Mouse (Mus musculus) G1E (cell line): Measurements from ENCODE around the gene Tpra1. TPM values are rescaled to one million over a fixed set of nuclear protein-coding genes. Genes with fewer than 3 reads are reported as not detected.

Experiments used
- ATAC-seq: 2 replicates; pipeline ENCODE4 v1.8.0; 2016; ENCODE audit warnings: mild to moderate bottlenecking; ENCODE audit not compliant: insufficient number of reproducible peaks, poor library complexity, low FRiP score, severe bottlenecking; ENCODE audit errors: extremely low read depth
- DNase-seq: peaks from one replicate; pipeline ENCODE4 v3.0.0; 2012; ENCODE audit warnings: low spot score
- H3K27me3 ChIP-seq: 2 replicates; pipeline ENCODE4 v1.6.1; 2012; ENCODE audit warnings: mild to moderate bottlenecking, low read length, inconsistent platforms; ENCODE audit not compliant: insufficient read depth
- H3K36me3 ChIP-seq: replicated peaks from 2 replicates; pipeline ENCODE3; 2012; ENCODE audit warnings: mild to moderate bottlenecking, inconsistent platforms
- H3K4me1 ChIP-seq: 2 replicates; pipeline ENCODE4 v1.6.1; 2012; ENCODE audit warnings: low read depth, low read length, inconsistent platforms, mixed read lengths; ENCODE audit not compliant: insufficient read depth
- H3K4me3 ChIP-seq: 2 replicates; pipeline ENCODE4 v1.5.1; 2012; ENCODE audit warnings: low read depth, mild to moderate bottlenecking, inconsistent platforms, low read length, moderate library complexity, mixed read lengths
- H3K9me3 ChIP-seq: replicated peaks from 2 replicates; pipeline ENCODE4 v1.6.1; 2012; ENCODE audit warnings: inconsistent platforms
- CTCF ChIP-seq: IDR thresholded peaks from 2 replicates; pipeline ENCODE4 v1.5.1; 2012; ENCODE audit warnings: low read depth, low read length, inconsistent platforms, mixed read lengths
- GATA1 ChIP-seq: IDR thresholded peaks from 2 replicates; pipeline ENCODE4 v1.6.1; 2012; ENCODE audit warnings: borderline replicate concordance, low read length, inconsistent platforms, mixed read lengths
- GATA2 ChIP-seq: IDR thresholded peaks from 2 replicates; pipeline ENCODE4 v1.6.1; 2012; ENCODE audit warnings: low read depth, low read length, inconsistent platforms, borderline replicate concordance
- POLR2AphosphoS5 ChIP-seq: IDR thresholded peaks from 2 replicates; pipeline ENCODE4 v1.6.1; 2012; ENCODE audit warnings: low read depth, low read length, inconsistent platforms; ENCODE audit not compliant: insufficient replicate concordance
- TAL1 ChIP-seq: conservative IDR thresholded peaks from 2 replicates; pipeline ENCODE4 v1.6.1; 2012; ENCODE audit warnings: low read depth, low read length, inconsistent platforms, mixed read lengths
- polyA plus RNA-seq: library from polyadenylated mRNA; stranded (reverse); fragments of >175 nt; gene quantifications from 2 replicates; pipeline ENCODE4 v1.2.3, GENCODE M21; 2012
- total RNA-seq, 2 experiments: library from RNA; stranded (forward) in 1 of 2; stranded (reverse) in 1 of 2; fragments of 200-1000 nt in 1 of 2; fragments of >200 nt in 1 of 2; fragmentation: Nextera tagmentation in 1 of 2; gene quantifications; 2 replicates each; pipeline ENCODE4 v1.2.3; 2014 to 2017

The Tpra1 gene
- total and polyA plus RNA-seq, 3 experiments: 25.9 to 70.6 (median 30.5) TPM

DNA sequence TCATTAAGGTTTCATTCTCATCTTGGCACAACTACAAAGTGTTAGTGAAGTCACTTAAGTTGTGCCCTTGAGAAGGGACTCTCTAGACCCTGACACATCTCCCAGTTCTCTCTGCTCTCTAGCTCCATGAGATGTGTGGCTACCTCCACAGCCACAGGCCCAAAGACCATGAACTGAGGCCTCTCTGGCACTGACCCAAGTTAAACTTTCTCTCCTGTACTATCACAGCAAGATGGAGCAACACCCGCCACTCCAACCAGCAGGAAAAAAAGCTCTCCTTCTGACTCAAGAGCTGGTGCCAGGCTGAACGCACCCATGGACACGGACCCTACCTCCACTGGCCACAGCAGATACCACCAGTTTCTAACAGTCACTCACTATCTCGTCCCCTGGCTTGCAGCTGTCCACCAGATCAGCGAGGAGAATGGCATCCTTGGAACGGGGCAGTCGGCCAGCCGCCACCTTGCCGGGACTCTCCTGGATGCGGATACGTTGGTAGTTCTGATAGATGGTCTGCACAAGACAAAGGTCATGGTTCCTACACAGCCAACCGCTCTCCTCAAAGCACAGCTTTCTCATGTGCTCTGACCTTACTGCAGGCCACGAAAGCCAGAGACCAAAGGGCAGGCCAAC lies 12.5 kb upstream of the Tpra1 start:
- H3K4me3 ChIP-seq: no peak overlapping the region
- H3K9me3 ChIP-seq: no peaks in the 10 kb centered on the region
- no peaks in the 10 kb centered on the region for H3K27me3 ChIP-seq
- peaks cover 82% of the 10 kb centered on the region for H3K4me1 ChIP-seq
- no peak for TF ChIP-seq CTCF
- no peak for TF ChIP-seq TAL1
- no peak for TF ChIP-seq GATA2
- no peak for TF ChIP-seq POLR2AphosphoS5
- no peak for TF ChIP-seq GATA1
- H3K36me3 ChIP-seq: peaks cover 100% of the 10 kb centered on the region
- ATAC-seq (no peak), DNase-seq (no peak)

DNA sequence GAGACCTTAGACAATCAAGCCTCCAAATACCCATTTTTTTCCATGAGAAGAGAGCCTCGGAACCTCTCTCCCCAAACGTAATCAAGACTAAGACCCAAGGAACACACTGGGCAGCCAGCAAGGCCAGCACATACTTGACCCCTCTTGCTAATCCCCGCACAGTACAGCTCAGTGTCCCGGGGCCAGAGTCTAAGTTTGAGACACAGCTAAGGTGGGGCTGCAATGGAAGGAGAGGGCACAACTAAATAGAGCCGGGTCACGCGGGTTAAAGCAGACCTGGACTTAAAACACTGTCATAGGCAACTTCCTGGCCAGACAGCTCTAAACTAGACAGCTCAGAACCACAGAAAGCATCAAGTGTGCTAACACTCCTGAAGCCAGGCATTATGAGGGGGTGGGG lies 11.2 kb upstream of the Tpra1 start:
- no peak overlapping the region for H3K4me3 ChIP-seq
- peaks cover 100% of the 10 kb centered on the region for H3K36me3 ChIP-seq
- H3K4me1 ChIP-seq: peaks cover 88% of the 10 kb centered on the region
- DNase-seq: no peak
- no peaks in the 10 kb centered on the region for H3K9me3 ChIP-seq
- TF ChIP-seq POLR2AphosphoS5: no peak
- TF ChIP-seq TAL1: no peak
- no peak for TF ChIP-seq CTCF
- TF ChIP-seq GATA2: no peak
- TF ChIP-seq GATA1: no peak
- ATAC-seq: no peak
- no peaks in the 10 kb centered on the region for H3K27me3 ChIP-seq

GRCm38 (mm10) chr6:88893559-88893958 lies 8.5 kb upstream of the Tpra1 start:
- Histone ChIP-seq H3K9me3 (no peaks in the 10 kb centered on the region), H3K36me3 (peaks cover 88% of the 10 kb centered on the region), H3K4me1 (peaks cover 82% of the 10 kb centered on the region), H3K27me3 (no peaks in the 10 kb centered on the region), H3K4me3 (no peak overlapping the region)
- no peak for ATAC-seq
- no peak for TF ChIP-seq POLR2AphosphoS5
- TF ChIP-seq CTCF: peak; percentile 91
- peak; percentile 46 for DNase-seq

GRCm38 (mm10) chr6:88895943-88896342 lies 6.1 kb upstream of the Tpra1 start:
- H3K4me3 ChIP-seq: peak overlapping the region; percentile 90; the same call in 1 of the 2 replicates
- TF ChIP-seq GATA2 (no peak), CTCF (no peak), GATA1 (no peak), POLR2AphosphoS5 (no peak), TAL1 (no peak)
- H3K36me3 ChIP-seq: peaks cover 71% of the 10 kb centered on the region
- no peaks in the 10 kb centered on the region for H3K9me3 ChIP-seq
- no peak for DNase-seq
- no peak for ATAC-seq
- H3K4me1 ChIP-seq: peaks cover 79% of the 10 kb centered on the region
- no peaks in the 10 kb centered on the region for H3K27me3 ChIP-seq

- Histone ChIP-seq H3K4me3 (peak overlapping the region; percentile 90), H3K36me3 (peaks cover 58% of the 10 kb centered on the region), H3K4me1 (peaks cover 73% of the 10 kb centered on the region), H3K9me3 (no peaks in the 10 kb centered on the region), H3K27me3 (no peaks in the 10 kb centered on the region)
- no peak for ATAC-seq
- no peak for DNase-seq
- TF ChIP-seq TAL1: no peak
- TF ChIP-seq CTCF: no peak
- TF ChIP-seq POLR2AphosphoS5: no peak
- no peak for TF ChIP-seq GATA1
- no peak for TF ChIP-seq GATA2
Measured at GRCm38 (mm10) chr6:88897246-88897645, 4.8 kb upstream of the Tpra1 start.

DNA sequence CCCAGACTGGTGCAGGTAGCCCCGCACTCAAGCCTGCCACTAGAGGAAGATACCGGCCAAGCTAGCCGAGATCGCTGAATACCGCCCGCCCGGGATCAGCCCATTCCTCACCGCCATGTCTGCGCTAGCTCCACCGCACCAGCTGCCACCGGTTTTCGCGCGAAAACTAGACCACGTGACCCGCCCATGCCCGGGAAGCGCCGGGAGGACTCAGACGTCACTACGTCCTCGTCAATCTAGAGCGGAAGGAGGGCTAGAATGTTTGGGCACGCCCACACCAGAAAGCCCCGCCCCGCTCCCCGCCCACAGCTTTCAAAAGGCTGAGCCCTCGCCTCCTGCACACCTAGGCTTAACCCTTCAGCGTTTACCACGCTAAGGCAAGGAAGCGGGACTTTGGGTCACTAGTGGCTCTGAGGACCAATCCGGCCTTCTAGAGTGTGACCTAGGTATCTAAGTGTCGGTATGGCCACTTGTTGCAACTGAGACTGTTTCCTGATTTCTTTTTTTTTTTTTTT lies 3.5 kb upstream of the Tpra1 start, which contains the start of gene Mcm2:
TSS of gene Mcm2 (minus strand) at position 247 of the 515 bp plus-strand sequence.
- peaks cover 72% of the 10 kb centered on the region for H3K4me1 ChIP-seq
- DNase-seq (peak; percentile 95), ATAC-seq (peak; percentile 68)
- no peaks in the 10 kb centered on the region for H3K27me3 ChIP-seq
- H3K4me3 ChIP-seq: peak within 1 kb of the TSS; percentile 90
- no peaks in the 10 kb centered on the region for H3K9me3 ChIP-seq
- TF ChIP-seq POLR2AphosphoS5 (no peak), TAL1 (no peak), GATA2 (no peak), GATA1 (no peak), CTCF (no peak)
- H3K36me3 ChIP-seq: peaks cover 46% of the 10 kb centered on the region

- no peak for TF ChIP-seq TAL1
- no peak for TF ChIP-seq GATA2
- no peak for TF ChIP-seq GATA1
- Histone ChIP-seq H3K4me1 (peaks cover 73% of the 10 kb centered on the region), H3K36me3 (peaks cover 46% of the 10 kb centered on the region), H3K9me3 (no peaks in the 10 kb centered on the region), H3K4me3 (no peak overlapping the region; the same call in 1 of the 2 replicates), H3K27me3 (no peaks in the 10 kb centered on the region)
- DNase-seq (no peak), ATAC-seq (no peak)
Measured at GRCm38 (mm10) chr6:88899086-88899485, 3.0 kb upstream of the Tpra1 start.
